Mouse (Mus musculus) bone marrow, adult 2 months (tissue): ENCODE data around the gene Rras2.

Experiments used
- CTCF ChIP-seq: fragments of 200-500 bp; IDR thresholded peaks from 2 replicates; pipeline ENCODE4 v1.5.1; 2011; ENCODE audit warnings: low read length, control low read depth; ENCODE audit not compliant: control insufficient read depth, insufficient read depth
- POLR2A ChIP-seq: fragments of 200-500 bp; IDR thresholded peaks from 2 replicates; pipeline ENCODE4 v1.6.1; 2011; ENCODE audit warnings: low read depth, mild to moderate bottlenecking, control low read depth, low read length, borderline replicate concordance; ENCODE audit not compliant: control insufficient read depth

DNA sequence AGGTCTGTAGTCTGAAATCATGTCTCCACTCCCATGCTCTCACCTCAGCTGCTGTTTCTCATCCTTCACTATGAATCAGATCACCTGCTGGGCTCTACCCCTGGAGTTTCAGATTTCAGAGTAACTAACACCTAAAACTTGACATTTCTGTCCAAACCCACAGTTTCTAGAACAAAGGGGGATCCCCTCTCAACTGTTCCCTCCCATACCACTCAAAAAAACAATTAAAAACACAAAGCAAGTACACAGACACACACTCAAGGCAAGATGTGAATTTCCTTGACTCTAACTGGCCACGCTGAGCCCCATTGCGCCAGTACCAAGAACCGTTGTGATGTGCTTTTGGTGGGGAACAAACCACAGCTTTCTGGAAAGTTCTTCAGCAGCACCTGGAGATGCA is 21.8 kb upstream of the Rras2 start:
- TF ChIP-seq CTCF (no peak), POLR2A (no peak)
